Mouse (Mus musculus) gastrocnemius, adult 2 months (tissue): ENCODE results near the gene Ccn6. TPM values are rescaled to one million over a fixed set of nuclear protein-coding genes. Genes with fewer than 3 reads are reported as not detected.
A peak's percentile ranks its signal among the peaks of the same experiment; 100 is the strongest.

ENCODE experiments used
- DNase-seq: peaks from one replicate; pipeline ENCODE4 v3.0.0; 2022
- H3K27ac ChIP-seq: fragments of 200-600 bp; 2 replicates; pipeline ENCODE4 v1.8.1; 2022; ENCODE audit warnings: mild to moderate bottlenecking
- H3K4me3 ChIP-seq: fragments of 200-600 bp; 2 replicates; pipeline ENCODE4 v1.8.1; 2022; ENCODE audit warnings: mild to moderate bottlenecking, moderate library complexity
- CTCF ChIP-seq: fragments of 200-600 bp; IDR thresholded peaks from 2 replicates; pipeline ENCODE4 v1.8.1; 2022; ENCODE audit warnings: antibody characterized with exemption, mild to moderate bottlenecking, moderate library complexity
- intact Hi-C: fragments of 180-260 bp; cut with DNase I; formaldehyde crosslinking; loops from one replicate; pipeline ENCODE4 v1.15.1; 2025
- total RNA-seq, 2 experiments: library from RNA; stranded (reverse); gene quantifications; 2 replicates each; pipeline ENCODE4 v1.2.3; 2021

Ccn6 gene
- total RNA-seq, 2 experiments from 2014 or later: not detected

DNA sequence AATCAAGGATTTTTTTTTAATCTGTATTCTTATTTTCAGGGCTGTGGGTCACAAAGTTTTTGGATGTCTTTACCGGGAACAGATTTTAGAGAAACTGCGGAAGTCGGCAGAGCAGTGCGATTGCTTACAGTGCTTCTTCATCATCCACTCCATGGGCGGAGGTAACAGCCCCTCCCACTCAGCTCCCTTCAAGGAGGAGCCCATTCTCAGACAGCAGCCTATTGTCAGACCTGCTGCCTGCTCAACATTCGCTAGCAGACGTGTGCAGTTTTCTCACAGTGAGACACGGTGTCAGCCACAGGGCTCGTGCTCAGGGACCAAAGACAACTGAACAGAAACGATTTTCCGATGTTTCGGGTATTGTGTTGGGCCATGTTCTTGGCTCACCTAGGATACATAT lies 21.4 kb downstream of the Ccn6 start:
- no peak overlapping the region for H3K4me3 ChIP-seq
- no peak for DNase-seq
- intact Hi-C loops: no loop called here
- no peak overlapping the region for H3K27ac ChIP-seq
- no peak for TF ChIP-seq CTCF

DNA sequence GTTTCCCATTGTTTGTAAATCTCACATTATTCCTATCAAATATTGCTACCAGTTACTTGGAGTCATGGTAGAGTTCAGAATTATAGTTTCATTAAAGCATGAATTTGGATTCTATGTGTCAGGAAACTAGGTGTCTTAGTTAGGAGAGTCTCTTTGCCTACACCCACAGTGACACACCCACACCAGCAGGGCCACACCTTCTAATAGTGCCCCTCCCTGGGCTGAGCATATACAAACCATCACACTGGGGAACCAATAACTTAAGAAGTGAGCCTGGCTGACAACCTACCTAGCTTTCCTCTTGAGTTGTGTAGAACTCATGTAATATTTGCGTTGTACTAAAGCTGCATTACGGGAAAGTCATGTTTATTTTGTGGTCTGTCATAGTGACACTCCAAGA lies 22.2 kb downstream of the Ccn6 start:
- no peak for TF ChIP-seq CTCF
- Histone ChIP-seq H3K4me3 (no peak overlapping the region), H3K27ac (no peak overlapping the region)
- DNase-seq: no peak
- intact Hi-C loops: no loop called here

DNA sequence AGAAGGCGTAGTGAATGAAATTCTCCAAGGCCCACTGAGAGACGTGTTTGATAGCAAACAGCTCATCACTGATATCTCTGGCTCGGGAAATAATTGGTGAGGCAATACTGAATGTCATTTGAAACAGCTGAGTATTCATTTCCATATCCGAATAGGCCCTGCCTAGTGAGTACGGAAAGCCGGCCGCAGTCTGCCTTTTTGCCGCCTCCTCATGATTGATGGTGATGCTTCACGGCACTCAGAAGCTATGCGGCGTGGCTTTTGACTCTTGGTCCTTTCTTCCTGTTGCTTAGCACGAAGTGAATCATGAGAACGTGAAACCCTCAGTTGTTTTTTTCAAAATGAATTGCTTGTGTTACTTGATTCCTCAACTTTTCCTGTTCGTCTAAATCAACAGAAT lies 22.8 kb downstream of the Ccn6 start:
- no peak for DNase-seq
- no peak overlapping the region for H3K27ac ChIP-seq
- TF ChIP-seq CTCF: no peak
- intact Hi-C loops: no loop called here
- H3K4me3 ChIP-seq: no peak overlapping the region

DNA sequence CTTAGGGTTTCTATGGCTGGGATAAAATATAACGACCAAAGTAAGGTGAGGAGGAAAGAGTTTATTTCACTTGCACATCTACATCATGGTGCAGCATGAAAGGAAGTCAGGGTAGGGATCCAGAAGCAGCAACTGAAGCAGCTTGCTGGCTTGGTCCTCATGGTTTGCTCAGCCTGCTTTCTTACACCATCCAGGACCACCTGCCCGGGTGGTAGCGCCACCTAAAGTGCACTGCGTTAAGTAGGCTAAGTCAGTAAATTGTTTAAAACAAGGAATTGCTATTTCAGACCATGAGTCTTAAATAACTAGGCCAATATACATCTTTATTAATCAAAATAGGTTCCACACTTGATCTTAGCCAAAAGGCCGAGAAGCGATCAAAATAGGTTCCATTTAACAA lies 24.8 kb downstream of the Ccn6 start:
- intact Hi-C loops: no loop called here
- DNase-seq: no peak
- H3K4me3 ChIP-seq: no peak overlapping the region
- TF ChIP-seq CTCF: no peak
- H3K27ac ChIP-seq: no peak overlapping the region

DNA sequence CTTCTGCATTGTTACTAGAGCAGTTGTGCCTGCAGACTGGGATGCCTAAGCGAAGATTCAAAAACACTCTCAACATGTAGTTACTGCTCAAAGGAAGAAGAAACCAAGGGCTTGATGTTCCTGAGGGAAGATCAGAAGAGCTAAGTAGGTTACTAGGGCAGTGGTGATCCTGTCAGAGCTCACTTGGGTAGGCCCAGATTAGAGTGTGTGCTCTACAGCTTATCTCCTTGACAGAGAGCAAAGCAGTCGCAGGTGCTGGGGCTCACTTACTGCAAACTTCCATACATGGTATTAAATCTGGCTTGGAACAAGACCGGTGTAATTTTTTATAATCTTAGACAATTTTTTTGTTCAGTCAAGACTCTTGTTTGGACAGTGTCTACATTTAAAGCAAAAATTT lies 25.8 kb downstream of the Ccn6 start:
- no peak for DNase-seq
- intact Hi-C loops: no loop called here
- TF ChIP-seq CTCF: no peak
- no peak overlapping the region for H3K27ac ChIP-seq
- no peak overlapping the region for H3K4me3 ChIP-seq

DNA sequence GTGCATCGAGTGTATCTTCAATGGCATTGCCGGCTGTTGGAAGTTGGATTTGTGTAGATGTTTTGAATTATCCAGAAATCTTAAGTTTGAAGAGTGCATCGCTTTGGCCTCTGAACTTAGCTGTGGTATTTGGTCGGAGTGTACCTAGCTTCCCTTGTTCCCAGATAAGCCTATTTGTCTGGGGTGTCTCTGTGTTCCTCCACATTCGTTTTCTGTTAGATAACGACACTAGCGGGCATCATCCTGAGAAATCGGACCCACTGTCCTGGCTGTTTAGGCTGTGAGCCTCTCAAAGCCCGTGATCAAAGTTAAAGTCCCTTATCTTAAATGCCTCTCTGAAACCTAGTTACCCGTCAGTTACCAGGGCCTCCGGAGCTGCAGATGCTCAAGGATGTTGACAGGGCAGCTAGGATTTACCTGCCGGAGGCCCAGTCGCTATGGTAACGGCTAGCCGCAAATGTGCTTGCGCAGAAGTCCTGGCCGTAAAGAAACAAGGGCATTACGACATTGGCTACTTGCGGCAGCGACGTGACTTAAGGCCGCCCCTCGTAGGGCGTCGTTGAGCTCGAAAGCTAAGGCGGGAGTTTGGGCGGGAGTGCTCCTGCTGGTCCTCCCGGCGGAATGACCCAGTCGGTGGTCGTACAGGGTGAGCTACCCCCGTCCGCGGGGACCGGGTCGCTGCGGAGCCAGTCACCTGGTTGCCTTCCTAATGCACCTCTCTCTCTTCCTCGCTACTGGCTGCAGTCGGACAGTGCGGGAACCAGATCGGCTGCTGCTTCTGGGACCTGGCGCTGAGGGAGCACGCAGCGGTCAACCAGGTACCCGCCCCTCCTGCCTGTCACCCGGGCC lies 29.9 kb downstream of the Ccn6 start, which contains the start of the genes Fam229b and Tube1:
Fam229b (minus strand) TSS at position 453 of the 849 bp plus-strand sequence.
Tube1 (plus strand) TSS at position 515 of the 849 bp plus-strand sequence.
- intact Hi-C loops: no loop called here
- DNase-seq: peak; percentile 90
- Histone ChIP-seq H3K4me3 (peak within 1 kb of the TSS; percentile 75), H3K27ac (peak within 1 kb of the TSS; percentile 74)
- no peak for TF ChIP-seq CTCF

DNA sequence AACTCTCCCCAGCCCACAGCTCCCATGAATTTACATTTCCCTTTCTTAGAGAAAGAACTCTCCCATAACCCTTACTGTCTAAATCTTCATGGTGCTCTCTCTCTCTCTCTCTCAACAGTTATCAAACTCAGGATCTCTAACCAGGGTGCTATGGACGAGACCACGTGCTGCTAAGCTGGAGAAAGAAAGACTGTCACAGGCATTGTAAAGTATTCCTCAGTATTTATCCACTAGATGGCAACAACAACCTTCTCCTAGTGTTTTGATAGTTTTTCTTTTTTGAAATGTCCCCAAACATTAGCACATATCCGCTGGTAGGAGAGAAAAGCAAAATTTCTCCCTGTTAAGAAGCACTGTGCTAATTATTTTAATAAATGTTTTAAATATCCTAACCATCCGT lies 42.2 kb downstream of the Ccn6 start:
- Histone ChIP-seq H3K27ac (no peak overlapping the region), H3K4me3 (no peak overlapping the region)
- DNase-seq: no peak
- TF ChIP-seq CTCF: peak; percentile 33; the same call in 1 of the 2 replicates
- intact Hi-C loops: no loop called here

DNA sequence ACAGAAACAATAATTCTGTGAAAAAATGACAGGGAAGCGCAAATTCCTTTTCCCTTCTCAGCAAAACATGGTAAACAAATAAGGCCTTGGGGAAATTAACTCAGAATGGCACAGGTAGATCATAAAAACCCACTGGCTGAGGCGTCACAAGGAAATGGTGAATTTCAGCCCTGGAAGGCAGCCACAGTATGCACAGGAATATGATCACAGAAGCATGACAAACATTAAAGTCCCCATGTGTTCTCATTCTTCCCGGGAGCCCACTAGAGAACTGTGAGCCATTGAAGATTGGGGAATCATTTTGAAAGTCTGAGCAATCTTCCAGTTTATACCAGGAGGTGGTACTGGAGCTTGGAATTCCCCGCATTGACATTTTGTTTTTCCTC lies 54.1 kb downstream of the Ccn6 start:
- TF ChIP-seq CTCF: no peak
- intact Hi-C loops: no loop called here
- no peak overlapping the region for H3K4me3 ChIP-seq
- DNase-seq: no peak
- no peak overlapping the region for H3K27ac ChIP-seq

DNA sequence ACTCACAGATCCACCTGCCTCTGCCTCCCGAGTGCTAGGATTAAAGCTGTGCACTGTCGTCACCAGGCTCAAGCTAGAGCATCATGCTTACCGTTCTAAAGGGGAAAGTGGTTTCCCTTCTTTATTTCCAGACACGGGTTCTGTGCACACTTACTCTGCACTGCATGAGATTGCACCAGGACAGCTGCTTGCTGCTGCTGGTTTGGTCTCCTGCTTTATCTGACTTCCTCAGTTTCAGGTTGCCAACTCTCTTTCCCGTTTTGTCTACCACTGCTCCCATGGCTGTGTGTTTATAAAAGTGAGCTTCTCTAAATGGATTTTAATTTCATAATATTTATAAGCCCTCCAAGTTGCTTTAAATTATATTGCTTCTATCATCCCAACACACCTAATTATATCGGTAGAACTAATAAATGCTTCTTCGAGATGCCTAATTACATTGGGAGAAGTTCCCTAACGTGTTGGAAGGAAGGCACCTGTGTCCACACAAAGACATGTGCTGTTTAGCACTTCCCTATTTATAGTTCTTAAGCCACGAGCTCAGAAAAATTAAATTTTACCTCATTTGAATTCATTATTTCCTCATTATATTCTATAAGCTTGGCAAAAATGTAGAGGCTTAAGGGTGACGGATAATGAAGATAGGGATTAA lies 54.6 kb downstream of the Ccn6 start:
- no peak for TF ChIP-seq CTCF
- intact Hi-C loops: no loop called here
- Histone ChIP-seq H3K27ac (no peak overlapping the region), H3K4me3 (no peak overlapping the region)
- DNase-seq: no peak

DNA sequence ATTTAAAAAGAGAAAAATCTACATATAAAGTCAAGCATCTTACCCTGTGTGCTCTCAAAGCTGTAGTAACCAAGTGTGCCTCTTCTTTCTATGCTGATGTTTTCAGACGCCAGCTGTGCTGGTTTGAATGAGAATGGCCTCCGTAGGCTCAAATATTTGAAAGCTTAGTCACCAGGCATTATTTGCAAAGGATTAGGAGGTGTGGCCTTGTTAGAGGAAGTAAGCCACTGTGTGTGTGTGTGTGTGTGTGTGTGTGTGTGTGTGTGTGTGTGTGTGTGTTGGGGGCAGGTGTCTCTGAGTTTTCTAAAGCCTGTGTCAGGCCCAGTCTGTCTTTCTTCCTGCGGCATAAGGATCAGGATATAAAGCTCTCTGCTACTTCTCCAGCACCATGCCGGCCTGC lies 56.7 kb downstream of the Ccn6 start:
- Histone ChIP-seq H3K27ac (no peak overlapping the region), H3K4me3 (no peak overlapping the region)
- DNase-seq: no peak
- TF ChIP-seq CTCF: no peak
- intact Hi-C loops: no loop called here

DNA sequence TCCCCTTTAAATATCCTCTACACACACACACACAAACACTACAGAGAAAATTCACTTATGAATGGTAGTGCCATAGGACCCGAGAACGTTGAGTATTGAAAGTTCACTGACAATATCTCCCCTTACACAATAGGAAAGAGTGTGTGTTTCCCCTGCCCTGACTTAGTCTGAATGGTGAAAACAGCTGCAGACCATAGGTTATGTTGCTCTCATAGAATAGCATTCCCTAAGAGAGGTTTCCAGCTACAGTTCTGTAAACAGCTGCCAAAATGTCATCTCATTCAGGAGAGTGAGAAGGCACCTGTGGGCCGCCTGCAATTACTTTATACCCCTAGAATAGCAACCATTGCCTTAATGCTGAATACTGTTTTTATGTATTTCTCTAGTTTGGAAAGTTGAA lies 57.2 kb downstream of the Ccn6 start:
- intact Hi-C loops: no loop called here
- no peak for TF ChIP-seq CTCF
- Histone ChIP-seq H3K4me3 (no peak overlapping the region), H3K27ac (no peak overlapping the region)
- no peak for DNase-seq

DNA sequence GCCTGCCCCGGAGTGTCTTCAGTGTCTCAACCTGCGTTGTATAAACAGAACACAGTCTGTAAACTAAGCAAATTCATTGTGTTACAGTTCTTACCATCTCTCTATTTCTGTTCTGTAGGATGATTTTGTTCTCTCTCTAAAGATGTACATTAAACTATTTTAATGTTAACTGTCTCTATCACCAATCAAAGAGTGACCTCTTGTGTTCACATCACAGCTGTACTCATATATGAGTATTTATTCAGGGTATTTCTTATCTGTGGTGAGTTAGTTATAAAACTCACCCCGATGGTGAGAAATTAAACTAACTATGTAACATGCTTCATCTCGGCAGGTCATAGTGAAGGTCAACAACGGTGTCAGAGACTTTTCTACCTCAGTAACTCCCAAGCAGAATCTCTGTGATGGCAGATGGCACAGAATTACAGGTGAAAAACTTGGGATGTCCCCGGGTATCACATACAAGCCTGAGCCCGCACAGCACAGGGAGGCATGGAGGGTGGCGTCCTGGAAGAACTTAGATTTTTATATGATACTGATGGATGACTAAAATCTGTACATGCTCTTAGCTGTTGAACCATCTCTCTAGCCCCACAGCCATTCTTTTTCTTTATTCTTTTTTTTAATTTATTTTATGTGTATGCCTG lies 58.7 kb downstream of the Ccn6 start:
- intact Hi-C loops: no loop called here
- H3K27ac ChIP-seq: no peak overlapping the region
- DNase-seq: no peak
- H3K4me3 ChIP-seq: no peak overlapping the region
- TF ChIP-seq CTCF: no peak

Other genes with a start within 250 kb of the Ccn6 start
- 10 to 100 TPM; 13.3 to 22.3 TPM for gene Lama4, start 198.3 kb downstream of the Ccn6 start, total RNA-seq
- 1 to 10 TPM; 4.4 to 4.9 TPM for gene Fam229b, start 29.9 kb downstream of the Ccn6 start, total RNA-seq
- gene Tube1, start 29.8 kb downstream of the Ccn6 start, total RNA-seq: under 1 TPM; 0.50 to 0.77 TPM
- gene Fyn, start 205.1 kb upstream of the Ccn6 start, total RNA-seq: 10 to 100 TPM in 1 of 2 experiments, 1 to 10 TPM in 1; 7.3 to 12.0 TPM